In genomic region chr7:47008168-47008993, GRCm38 (mm10) we compare ENCODE assay signal across 8 mouse cellular contexts. TPM values are rescaled to one million over a fixed set of nuclear protein-coding genes. Genes with fewer than 3 reads are reported as not detected.
DNase-seq lines count a peak whose midpoint lies in the region; ATAC-seq lines count a peak whose summit lies in the region.

Gene Spty2d1 (minus strand): TSS chr7:47008411.

- peak; percentile 84 for ATAC-seq in megakaryocyte progenitor cell, adult 5-6 weeks (replicated peaks; ENCODE audit: poor library complexity)

- peak; percentile 98 for DNase-seq in adipocyte (ENCODE audit: low spot score)
- DNase-seq in embryo, embryonic 10 days (ENCODE audit: low spot score): peak; percentile 98
- DNase-seq in gastrocnemius, postnatal 10 days: peak; percentile 99
- DNase-seq in induced T-regulatory cell, adult 2 months (ENCODE audit: low read depth): peak; percentile 99
- peak; percentile 98 to 100 for DNase-seq in left cerebral cortex, adult 9 months (ENCODE audit: low spot score in 2 of 2)
- DNase-seq in right cerebral cortex, postnatal 14 days: peak; percentile 99
- peak; percentile 99 to 100 for DNase-seq in urinary bladder, postnatal 36 days (ENCODE audit: low spot score in 2 of 2)

RNA-seq across cellular contexts. Expression of gene Spty2d1, which starts in this region (rescaled TPM):
- total RNA-seq in gastrocnemius, postnatal 10 days (2021): 10 to 100 TPM in 1 of 2 experiments, 1 to 10 TPM in 1; 9.9 to 13.1 TPM
- 30.4 and 34.9 TPM in 2 replicates for total RNA-seq in megakaryocyte progenitor cell, adult 5-6 weeks (2015)
- total RNA-seq in megakaryocyte progenitor cell, adult 5-6 weeks (2017): 25.4 and 30.7 TPM in 2 replicates

Comparison
In these comparisons a context has a peak if more than half of its experiments do, and no peak if none do; other contexts are left out.
1. Peak in every context shown above with its lines: DNase-seq and ATAC-seq.